Mouse (Mus musculus): ENCODE results near the gene Spata13. TPM values are rescaled to one million over a fixed set of nuclear protein-coding genes. Genes with fewer than 3 reads are reported as not detected.

Spata13 gene
- polyA plus RNA-seq, 1 experiment from 2014 or later: 73.2 TPM

GRCm38 (mm10) chr14:60646373-60646772 is 12.6 kb downstream of the Spata13 start:
- no peak overlapping the region for H3K4me3 ChIP-seq (ENCODE audit: low read depth, low read length)
- H3K9me3 ChIP-seq (ENCODE audit: control insufficient read depth, low read length): no peaks in the 10 kb centered on the region
- WGBS: 82% methylated on average over 5 of the region's 5 CpGs
- H3K4me1 ChIP-seq (replicated peaks; ENCODE audit: control insufficient read depth, insufficient read depth, low read length): peaks cover 7% of the 10 kb centered on the region
- H3K9ac ChIP-seq (ENCODE audit: low read depth, low read length): no peak overlapping the region
- H3K27ac ChIP-seq (ENCODE audit: low read depth, low read length): no peak overlapping the region
- ATAC-seq (ENCODE audit: low FRiP score) (no peak), DNase-seq (ENCODE audit: low spot score) (no peak)
- H3K27me3 ChIP-seq (ENCODE audit: control insufficient read depth, insufficient read depth, low read length): no peaks in the 10 kb centered on the region
- H3K4me2 ChIP-seq (replicated peaks; ENCODE audit: low read depth, low read length): no peak overlapping the region
- no peaks in the 10 kb centered on the region for H3K36me3 ChIP-seq (ENCODE audit: control insufficient read depth, insufficient read depth, low read length)

GRCm38 (mm10) chr14:60647885-60648284 is 14.1 kb downstream of the Spata13 start:
- Histone ChIP-seq H3K9ac (ENCODE audit: low read depth, low read length) (no peak overlapping the region), H3K27me3 (ENCODE audit: control insufficient read depth, insufficient read depth, low read length) (no peaks in the 10 kb centered on the region), H3K4me3 (ENCODE audit: low read depth, low read length) (no peak overlapping the region), H3K4me1 (replicated peaks; ENCODE audit: control insufficient read depth, insufficient read depth, low read length) (peaks cover 5% of the 10 kb centered on the region), H3K27ac (ENCODE audit: low read depth, low read length) (no peak overlapping the region), H3K4me2 (replicated peaks; ENCODE audit: low read depth, low read length) (no peak overlapping the region), H3K9me3 (ENCODE audit: control insufficient read depth, low read length) (no peaks in the 10 kb centered on the region), H3K36me3 (ENCODE audit: control insufficient read depth, insufficient read depth, low read length) (no peaks in the 10 kb centered on the region)
- no peak for DNase-seq (ENCODE audit: low spot score)
- no peak for ATAC-seq (ENCODE audit: low FRiP score)
- WGBS: 93% methylated on average over 7 of the region's 7 CpGs

GRCm38 (mm10) chr14:60648956-60649355 is 15.2 kb downstream of the Spata13 start:
- no peak overlapping the region for H3K4me3 ChIP-seq (ENCODE audit: low read depth, low read length)
- no peak overlapping the region for H3K27ac ChIP-seq (ENCODE audit: low read depth, low read length)
- H3K9ac ChIP-seq (ENCODE audit: low read depth, low read length): no peak overlapping the region
- 95% methylated on average over 1 of the region's 1 CpGs for WGBS
- no peak for DNase-seq (ENCODE audit: low spot score)
- H3K27me3 ChIP-seq (ENCODE audit: control insufficient read depth, insufficient read depth, low read length): no peaks in the 10 kb centered on the region
- peaks cover under 1% of the 10 kb centered on the region; the same call in 1 of the 2 replicates for H3K4me1 ChIP-seq (replicated peaks; ENCODE audit: control insufficient read depth, insufficient read depth, low read length)
- no peak overlapping the region for H3K4me2 ChIP-seq (replicated peaks; ENCODE audit: low read depth, low read length)
- H3K36me3 ChIP-seq (ENCODE audit: control insufficient read depth, insufficient read depth, low read length): no peaks in the 10 kb centered on the region
- no peaks in the 10 kb centered on the region for H3K9me3 ChIP-seq (ENCODE audit: control insufficient read depth, low read length)
- ATAC-seq (ENCODE audit: low FRiP score): no peak

- Histone ChIP-seq H3K27ac (ENCODE audit: low read depth, low read length) (no peak overlapping the region), H3K4me2 (replicated peaks; ENCODE audit: low read depth, low read length) (no peak overlapping the region), H3K9me3 (ENCODE audit: control insufficient read depth, low read length) (no peaks in the 10 kb centered on the region), H3K27me3 (ENCODE audit: control insufficient read depth, insufficient read depth, low read length) (no peaks in the 10 kb centered on the region), H3K36me3 (ENCODE audit: control insufficient read depth, insufficient read depth, low read length) (no peaks in the 10 kb centered on the region), H3K9ac (ENCODE audit: low read depth, low read length) (no peak overlapping the region), H3K4me1 (replicated peaks; ENCODE audit: control insufficient read depth, insufficient read depth, low read length) (no peaks in the 10 kb centered on the region), H3K4me3 (ENCODE audit: low read depth, low read length) (no peak overlapping the region)
- no peak for ATAC-seq (ENCODE audit: low FRiP score)
- WGBS: 79% methylated on average over 4 of the region's 4 CpGs
- no peak for DNase-seq (ENCODE audit: low spot score)
Observed at GRCm38 (mm10) chr14:60653184-60653583, 19.4 kb downstream of the Spata13 start.

- Histone ChIP-seq H3K4me1 (replicated peaks; ENCODE audit: control insufficient read depth, insufficient read depth, low read length) (no peaks in the 10 kb centered on the region), H3K4me2 (replicated peaks; ENCODE audit: low read depth, low read length) (no peak overlapping the region), H3K27ac (ENCODE audit: low read depth, low read length) (no peak overlapping the region), H3K27me3 (ENCODE audit: control insufficient read depth, insufficient read depth, low read length) (no peaks in the 10 kb centered on the region), H3K9me3 (ENCODE audit: control insufficient read depth, low read length) (no peaks in the 10 kb centered on the region), H3K36me3 (ENCODE audit: control insufficient read depth, insufficient read depth, low read length) (no peaks in the 10 kb centered on the region), H3K4me3 (ENCODE audit: low read depth, low read length) (no peak overlapping the region), H3K9ac (ENCODE audit: low read depth, low read length) (no peak overlapping the region)
- 88% methylated on average over 5 of the region's 5 CpGs for WGBS
- no peak for ATAC-seq (ENCODE audit: low FRiP score)
- DNase-seq (ENCODE audit: low spot score): no peak
Observed at GRCm38 (mm10) chr14:60653977-60654376, 20.2 kb downstream of the Spata13 start.

GRCm38 (mm10) chr14:60654708-60655107 is 20.9 kb downstream of the Spata13 start:
- Histone ChIP-seq H3K4me3 (ENCODE audit: low read depth, low read length) (no peak overlapping the region), H3K4me1 (replicated peaks; ENCODE audit: control insufficient read depth, insufficient read depth, low read length) (no peaks in the 10 kb centered on the region), H3K9ac (ENCODE audit: low read depth, low read length) (no peak overlapping the region), H3K4me2 (replicated peaks; ENCODE audit: low read depth, low read length) (no peak overlapping the region), H3K36me3 (ENCODE audit: control insufficient read depth, insufficient read depth, low read length) (no peaks in the 10 kb centered on the region), H3K27ac (ENCODE audit: low read depth, low read length) (no peak overlapping the region), H3K27me3 (ENCODE audit: control insufficient read depth, insufficient read depth, low read length) (no peaks in the 10 kb centered on the region), H3K9me3 (ENCODE audit: control insufficient read depth, low read length) (no peaks in the 10 kb centered on the region)
- 86% methylated on average over 11 of the region's 11 CpGs for WGBS
- ATAC-seq (ENCODE audit: low FRiP score) (no peak), DNase-seq (ENCODE audit: low spot score) (no peak)

GRCm38 (mm10) chr14:60655941-60656700 is 22.3 kb downstream of the Spata13 start:
- WGBS: 91% methylated on average over 15 of the region's 15 CpGs
- Histone ChIP-seq H3K9ac (ENCODE audit: low read depth, low read length) (no peak overlapping the region), H3K4me3 (ENCODE audit: low read depth, low read length) (no peak overlapping the region), H3K4me2 (replicated peaks; ENCODE audit: low read depth, low read length) (no peak overlapping the region), H3K9me3 (ENCODE audit: control insufficient read depth, low read length) (no peaks in the 10 kb centered on the region), H3K36me3 (ENCODE audit: control insufficient read depth, insufficient read depth, low read length) (no peaks in the 10 kb centered on the region), H3K27ac (ENCODE audit: low read depth, low read length) (no peak overlapping the region), H3K27me3 (ENCODE audit: control insufficient read depth, insufficient read depth, low read length) (no peaks in the 10 kb centered on the region), H3K4me1 (replicated peaks; ENCODE audit: control insufficient read depth, insufficient read depth, low read length) (no peaks in the 10 kb centered on the region)
- DNase-seq (ENCODE audit: low spot score) (no peak), ATAC-seq (ENCODE audit: low FRiP score) (no peak)

- Histone ChIP-seq H3K4me3 (ENCODE audit: low read depth, low read length) (no peak overlapping the region), H3K27me3 (ENCODE audit: control insufficient read depth, insufficient read depth, low read length) (no peaks in the 10 kb centered on the region), H3K27ac (ENCODE audit: low read depth, low read length) (no peak overlapping the region), H3K4me1 (replicated peaks; ENCODE audit: control insufficient read depth, insufficient read depth, low read length) (no peaks in the 10 kb centered on the region), H3K9me3 (ENCODE audit: control insufficient read depth, low read length) (no peaks in the 10 kb centered on the region), H3K36me3 (ENCODE audit: control insufficient read depth, insufficient read depth, low read length) (no peaks in the 10 kb centered on the region), H3K4me2 (replicated peaks; ENCODE audit: low read depth, low read length) (no peak overlapping the region), H3K9ac (ENCODE audit: low read depth, low read length) (no peak overlapping the region)
- ATAC-seq (ENCODE audit: low FRiP score) (no peak), DNase-seq (ENCODE audit: low spot score) (no peak)
- 95% methylated on average over 11 of the region's 11 CpGs for WGBS
Observed at GRCm38 (mm10) chr14:60656701-60657085, 22.9 kb downstream of the Spata13 start.

GRCm38 (mm10) chr14:60657891-60658290 is 24.1 kb downstream of the Spata13 start:
- Histone ChIP-seq H3K27ac (ENCODE audit: low read depth, low read length) (no peak overlapping the region), H3K4me3 (ENCODE audit: low read depth, low read length) (no peak overlapping the region), H3K9ac (ENCODE audit: low read depth, low read length) (no peak overlapping the region), H3K27me3 (ENCODE audit: control insufficient read depth, insufficient read depth, low read length) (no peaks in the 10 kb centered on the region), H3K4me2 (replicated peaks; ENCODE audit: low read depth, low read length) (no peak overlapping the region), H3K36me3 (ENCODE audit: control insufficient read depth, insufficient read depth, low read length) (no peaks in the 10 kb centered on the region), H3K4me1 (replicated peaks; ENCODE audit: control insufficient read depth, insufficient read depth, low read length) (no peaks in the 10 kb centered on the region), H3K9me3 (ENCODE audit: control insufficient read depth, low read length) (no peaks in the 10 kb centered on the region)
- DNase-seq (ENCODE audit: low spot score) (no peak), ATAC-seq (ENCODE audit: low FRiP score) (no peak)
- 90% methylated on average over 2 of the region's 2 CpGs for WGBS

All from hindbrain, embryonic 11.5 days (tissue).